Mouse (Mus musculus): ENCODE measurements around the gene Slc12a1. TPM values are rescaled to one million over a fixed set of nuclear protein-coding genes. Genes with fewer than 3 reads are reported as not detected.

Gene Slc12a1
- polyA plus RNA-seq, 1 experiment from 2014 or later = 221 TPM

- Histone ChIP-seq H3K4me1 (replicated peaks; ENCODE audit: insufficient read depth, low read length) (no peaks in the 10 kb centered on the region), H3K27me3 (ENCODE audit: insufficient read depth, low read length) (no peaks in the 10 kb centered on the region), H3K4me2 (ENCODE audit: low read length) (no peak overlapping the region), H3K27ac (no peak overlapping the region), H3K36me3 (ENCODE audit: insufficient read depth, low read length) (no peaks in the 10 kb centered on the region), H3K9ac (ENCODE audit: low read depth, low read length) (no peak overlapping the region), H3K9me3 (replicated peaks; ENCODE audit: low read length) (no peaks in the 10 kb centered on the region), H3K4me3 (replicated peaks; ENCODE audit: low read depth, low read length) (no peak overlapping the region)
- no peak for TF ChIP-seq CTCF (IDR thresholded peaks at IDR 0.05; ENCODE audit: low read depth)
- 89% methylated on average over 5 of the region's 5 CpGs for WGBS
- ATAC-seq (replicated peaks; ENCODE audit: low FRiP score, low read depth) (no peak), DNase-seq (ENCODE audit: low spot score) (no peak)
Observed at GRCm38 (mm10) chr2:125276692-125277091, 124.4 kb downstream of the Slc12a1 start.

GRCm38 (mm10) chr2:125278474-125278873 lies 126.2 kb downstream of the Slc12a1 start:
- Histone ChIP-seq H3K27me3 (ENCODE audit: insufficient read depth, low read length) (no peaks in the 10 kb centered on the region), H3K36me3 (ENCODE audit: insufficient read depth, low read length) (no peaks in the 10 kb centered on the region), H3K9me3 (replicated peaks; ENCODE audit: low read length) (no peaks in the 10 kb centered on the region), H3K4me2 (ENCODE audit: low read length) (no peak overlapping the region), H3K27ac (no peak overlapping the region), H3K9ac (ENCODE audit: low read depth, low read length) (no peak overlapping the region), H3K4me3 (replicated peaks; ENCODE audit: low read depth, low read length) (no peak overlapping the region), H3K4me1 (replicated peaks; ENCODE audit: insufficient read depth, low read length) (no peaks in the 10 kb centered on the region; the same call in 1 of the 2 replicates)
- no peak for ATAC-seq (replicated peaks; ENCODE audit: low FRiP score, low read depth)
- no peak for TF ChIP-seq CTCF (IDR thresholded peaks at IDR 0.05; ENCODE audit: low read depth)
- DNase-seq (ENCODE audit: low spot score) = no peak
- WGBS = 53% methylated on average over 7 of the region's 7 CpGs

Other genes with a start within 250 kb of the Slc12a1 start
- gene Slc24a5, start 84.4 kb upstream of the Slc12a1 start, polyA plus RNA-seq (2015; fragmentation: Nextera tagmentation; extraction: Ambion mirVana) = 3.2 and 4.9 TPM in 2 replicates
- gene Myef2, start 28.8 kb upstream of the Slc12a1 start, polyA plus RNA-seq (2015; fragmentation: Nextera tagmentation; extraction: Ambion mirVana) = 78.3 and 79.6 TPM in 2 replicates
- gene Ctxn2, start 15.8 kb upstream of the Slc12a1 start, polyA plus RNA-seq (2015; fragmentation: Nextera tagmentation; extraction: Ambion mirVana) = not detected in 2 replicates
- gene Dut, start 94.7 kb downstream of the Slc12a1 start, polyA plus RNA-seq (2015; fragmentation: Nextera tagmentation; extraction: Ambion mirVana) = 133 and 141 TPM in 2 replicates

Measured in kidney, postnatal 0 days (tissue).